Mouse (Mus musculus): ENCODE data around the gene Zfp260. TPM values are rescaled to one million over a fixed set of nuclear protein-coding genes. Genes with fewer than 3 reads are reported as not detected.

Zfp260 gene
- polyA plus RNA-seq (2015; fragmentation: Nextera tagmentation; extraction: Ambion mirVana), result 44.4 and 53.0 TPM in 2 replicates

GRCm38 (mm10) chr7:30094646-30095429, at the start of gene Zfp260:
Gene Zfp260 (plus strand): TSS chr7:30094777.

GRCm38 (mm10) chr7:30050882-30051548, 43.6 kb upstream of the Zfp260 start, which contains the start of gene Zfp14:
Gene Zfp14 (minus strand): TSS chr7:30051380.

GRCm38 (mm10) chr7:30072146-30073028, 22.2 kb upstream of the Zfp260 start, which contains the start of gene Zfp82:
Gene Zfp82 (minus strand): TSS chr7:30072900.

GRCm38 (mm10) chr7:30090092-30090969, 4.2 kb upstream of the Zfp260 start, which contains the start of the genes Gm26920 and Zfp566:
Gene Gm26920 (minus strand): TSS chr7:30090410.
Gene Zfp566 (minus strand): TSS chr7:30090527.

GRCm38 (mm10) chr7:30121308-30122187, 27.0 kb downstream of the Zfp260 start, which contains the start of gene Zfp382:
Gene Zfp382 (plus strand): TSS chr7:30121942.

Small RNA genes within 50 kb of the gene (microRNA-seq; reads per million reads assigned to microRNA genes)
- gene Gm23368, result not detected

Other genes with a start within 250 kb of the Zfp260 start
- gene Zfp940, start 241.1 kb upstream of the Zfp260 start, polyA plus RNA-seq (2015; fragmentation: Nextera tagmentation; extraction: Ambion mirVana), result 0.60 and 0.77 TPM in 2 replicates
- gene Zfp420, start 234.8 kb upstream of the Zfp260 start, polyA plus RNA-seq (2015; fragmentation: Nextera tagmentation; extraction: Ambion mirVana), result 2.5 and 2.8 TPM in 2 replicates
- gene Zfp27, start 188.2 kb upstream of the Zfp260 start, polyA plus RNA-seq (2015; fragmentation: Nextera tagmentation; extraction: Ambion mirVana), result 4.4 TPM in 2 replicates
- gene Zfp383, start 186.6 kb upstream of the Zfp260 start, polyA plus RNA-seq (2015; fragmentation: Nextera tagmentation; extraction: Ambion mirVana), result 2.4 and 2.7 TPM in 2 replicates
- gene Zfp74, start 140.7 kb upstream of the Zfp260 start, polyA plus RNA-seq (2015; fragmentation: Nextera tagmentation; extraction: Ambion mirVana), result 4.2 and 5.4 TPM in 2 replicates
- gene Zfp568, start 110.8 kb upstream of the Zfp260 start, polyA plus RNA-seq (2015; fragmentation: Nextera tagmentation; extraction: Ambion mirVana), result 9.7 and 10.7 TPM in 2 replicates
- gene Zfp14, start 43.4 kb upstream of the Zfp260 start, polyA plus RNA-seq (2015; fragmentation: Nextera tagmentation; extraction: Ambion mirVana), result 1.2 TPM in 2 replicates
- gene Zfp82, start 21.9 kb upstream of the Zfp260 start, polyA plus RNA-seq (2015; fragmentation: Nextera tagmentation; extraction: Ambion mirVana), result 2.1 and 2.2 TPM in 2 replicates
- gene Gm26920, start 4.4 kb upstream of the Zfp260 start, polyA plus RNA-seq (2015; fragmentation: Nextera tagmentation; extraction: Ambion mirVana), result not detected in 2 replicates
- 2.9 and 3.6 TPM in 2 replicates for gene Zfp566, start 4.2 kb upstream of the Zfp260 start, polyA plus RNA-seq (2015; fragmentation: Nextera tagmentation; extraction: Ambion mirVana)
- gene Zfp382, start 27.2 kb downstream of the Zfp260 start, polyA plus RNA-seq (2015; fragmentation: Nextera tagmentation; extraction: Ambion mirVana), result 4.2 and 4.5 TPM in 2 replicates
- 5.7 and 6.8 TPM in 2 replicates for gene Zfp146, start 75.0 kb downstream of the Zfp260 start, polyA plus RNA-seq (2015; fragmentation: Nextera tagmentation; extraction: Ambion mirVana)
- gene Cox7a1, start 89.4 kb downstream of the Zfp260 start, polyA plus RNA-seq (2015; fragmentation: Nextera tagmentation; extraction: Ambion mirVana), result 21.7 and 23.2 TPM in 2 replicates
- 152 and 156 TPM in 2 replicates for gene Capns1, start 104.0 kb downstream of the Zfp260 start, polyA plus RNA-seq (2015; fragmentation: Nextera tagmentation; extraction: Ambion mirVana)
- gene Polr2i, start 137.2 kb downstream of the Zfp260 start, polyA plus RNA-seq (2015; fragmentation: Nextera tagmentation; extraction: Ambion mirVana), result 74.1 and 98.9 TPM in 2 replicates
- gene Tbcb, start 137.5 kb downstream of the Zfp260 start, polyA plus RNA-seq (2015; fragmentation: Nextera tagmentation; extraction: Ambion mirVana), result 151 and 152 TPM in 2 replicates
- not detected in 2 replicates for gene Ovol3, start 140.9 kb downstream of the Zfp260 start, polyA plus RNA-seq (2015; fragmentation: Nextera tagmentation; extraction: Ambion mirVana)
- 0.35 and 0.42 TPM in 2 replicates for gene Thap8, start 185.3 kb downstream of the Zfp260 start, polyA plus RNA-seq (2015; fragmentation: Nextera tagmentation; extraction: Ambion mirVana)
- gene Wdr62, start 185.6 kb downstream of the Zfp260 start, polyA plus RNA-seq (2015; fragmentation: Nextera tagmentation; extraction: Ambion mirVana), result 1.8 and 3.0 TPM in 2 replicates
- gene Clip3, start 197.0 kb downstream of the Zfp260 start, polyA plus RNA-seq (2015; fragmentation: Nextera tagmentation; extraction: Ambion mirVana), result 13.0 and 13.9 TPM in 2 replicates
- gene Alkbh6, start 213.9 kb downstream of the Zfp260 start, polyA plus RNA-seq (2015; fragmentation: Nextera tagmentation; extraction: Ambion mirVana), result 44.3 and 50.6 TPM in 2 replicates
- gene Syne4, start 220.0 kb downstream of the Zfp260 start, polyA plus RNA-seq (2015; fragmentation: Nextera tagmentation; extraction: Ambion mirVana), result 3.8 and 4.1 TPM in 2 replicates
- gene E130208F15Rik, start 227.0 kb downstream of the Zfp260 start, polyA plus RNA-seq (2015; fragmentation: Nextera tagmentation; extraction: Ambion mirVana), result not detected in 2 replicates
- gene Sdhaf1, start 229.1 kb downstream of the Zfp260 start, polyA plus RNA-seq (2015; fragmentation: Nextera tagmentation; extraction: Ambion mirVana), result 15.7 and 16.6 TPM in 2 replicates